Mouse (Mus musculus) limb, embryonic 13.5 days (tissue): ENCODE results near the gene 1700029P11Rik. TPM values are rescaled to one million over a fixed set of nuclear protein-coding genes. Genes with fewer than 3 reads are reported as not detected.
A peak's percentile ranks its signal among the peaks of the same experiment; 100 is the strongest.
"Not testable (repeated sequence)": the region's sequence is repeated elsewhere in the genome, so short reads cannot be mapped to it uniquely, and the experiment has no call there.

Source experiments
- ATAC-seq: fragments of 200-750 bp; cut with Nextera tagmentation; 2 replicates; pipeline ENCODE4 v1.8.0; 2017; ENCODE audit warnings: low read depth, moderate number of reproducible peaks, moderate TSS enrichment; ENCODE audit not compliant: low FRiP score
- H3K27ac ChIP-seq: fragments of 300-500 bp; sonication (generic); 2 replicates; pipeline ENCODE4 v1.5.1; 2015; ENCODE audit warnings: inconsistent platforms, mild to moderate bottlenecking, moderate library complexity
- H3K27me3 ChIP-seq: fragments of 300-500 bp; sonication (generic); 2 replicates; pipeline ENCODE4 v1.6.1; 2015; ENCODE audit warnings: mild to moderate bottlenecking, inconsistent platforms
- H3K36me3 ChIP-seq: fragments of 300-500 bp; sonication (generic); 2 replicates; pipeline ENCODE4 v1.6.1; 2015; ENCODE audit warnings: inconsistent platforms, mild to moderate bottlenecking, moderate library complexity
- H3K4me1 ChIP-seq: fragments of 300-500 bp; sonication (generic); 2 replicates; pipeline ENCODE4 v1.6.1; 2015; ENCODE audit warnings: inconsistent platforms
- H3K4me2 ChIP-seq: fragments of 300-500 bp; sonication (generic); replicated peaks from 2 replicates; pipeline ENCODE4 v1.6.1; 2015; ENCODE audit warnings: inconsistent platforms, mild to moderate bottlenecking, moderate library complexity
- H3K4me3 ChIP-seq: fragments of 300-500 bp; sonication (generic); 2 replicates; pipeline ENCODE4 v1.5.1; 2015; ENCODE audit warnings: moderate library complexity, mild to moderate bottlenecking, inconsistent platforms
- H3K9ac ChIP-seq: fragments of 300-500 bp; sonication (generic); 2 replicates; pipeline ENCODE4 v1.6.1; 2015; ENCODE audit warnings: mild to moderate bottlenecking, inconsistent platforms
- H3K9me3 ChIP-seq: fragments of 300-500 bp; sonication (generic); 2 replicates; pipeline ENCODE4 v1.6.1; 2016; ENCODE audit warnings: inconsistent platforms
- whole genome bisulfite sequencing: fragments of 180-500 bp; shearing (Covaris S2); methylation state at CpG from one replicate; pipeline ENCODE4 v1.1.7; 2015; 5-methylcytosine and 5-hydroxymethylcytosine counted together
- polyA plus RNA-seq: library from polyadenylated mRNA; unstranded; fragments of >200 nt; fragmentation: Nextera tagmentation; extraction: Ambion mirVana; gene quantifications from 2 replicates; pipeline ENCODE4 v1.2.1, GENCODE M21; 2015

1700029P11Rik gene
- polyA plus RNA-seq, 1 experiment from 2014 or later, result not detected

GRCm38 (mm10) chr15:81960171-81961077 lies 19.9 kb upstream of the 1700029P11Rik start, which contains the start of gene Pmm1:
Gene Pmm1 (minus strand): TSS chr15:81960930.
- ATAC-seq, result peak; percentile 95
- no peaks in the 10 kb centered on the region for H3K27me3 ChIP-seq
- H3K9ac ChIP-seq, result peak within 1 kb of the TSS; percentile 81
- peak within 1 kb of the TSS; percentile 100 for H3K4me2 ChIP-seq
- peak within 1 kb of the TSS; percentile 71 for H3K4me3 ChIP-seq
- H3K36me3 ChIP-seq, result peaks cover 3% of the 10 kb centered on the region; the same call in 1 of the 2 replicates
- H3K27ac ChIP-seq, result peak within 1 kb of the TSS; percentile 67
- 0 out of 2 replicates have a peak, but pooled peaks cover 5% of the 10 kb centered on the region for H3K4me1 ChIP-seq
- WGBS, result under 1% methylated on average over 72 of the region's 77 CpGs
- H3K9me3 ChIP-seq, result no peaks in the 10 kb centered on the region

- peak; percentile 61; the same call in 1 of the 2 replicates for ATAC-seq
- 2% methylated on average over 8 of the region's 8 CpGs for WGBS
- peak overlapping the region; percentile 71 for H3K4me3 ChIP-seq
- no peak overlapping the region for H3K27ac ChIP-seq
- H3K9me3 ChIP-seq, result no peaks in the 10 kb centered on the region
- 0 out of 2 replicates have a peak, but pooled peaks cover 5% of the 10 kb centered on the region for H3K4me1 ChIP-seq
- H3K9ac ChIP-seq, result no peak overlapping the region
- H3K36me3 ChIP-seq, result no peaks in the 10 kb centered on the region
- H3K27me3 ChIP-seq, result no peaks in the 10 kb centered on the region
- H3K4me2 ChIP-seq, result peak overlapping the region; percentile 100
Measured at GRCm38 (mm10) chr15:81961078-81961451, 19.3 kb upstream of the 1700029P11Rik start.

DNA sequence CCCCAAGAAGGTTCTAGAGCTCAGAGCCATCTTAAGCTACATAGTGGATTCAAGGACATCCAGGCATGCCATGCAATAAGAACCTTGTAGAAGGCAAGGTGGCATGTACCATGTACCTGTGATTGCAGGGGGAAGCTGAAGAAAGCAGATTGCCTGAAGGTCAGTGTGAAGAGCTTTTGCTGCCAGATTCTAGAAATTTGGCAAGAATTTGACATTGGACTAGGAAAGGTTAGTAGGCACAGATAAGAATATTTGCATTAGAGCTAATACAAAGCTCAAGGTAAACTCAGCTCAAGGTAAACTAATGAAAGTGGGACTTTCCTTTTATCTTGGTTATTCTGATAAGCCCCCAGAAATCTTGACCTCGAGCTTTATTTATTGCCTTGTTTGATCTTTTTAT lies 16.1 kb upstream of the 1700029P11Rik start:
- Histone ChIP-seq H3K27me3 (no peaks in the 10 kb centered on the region), H3K9me3 (no peaks in the 10 kb centered on the region), H3K27ac (no peak overlapping the region), H3K36me3 (no peaks in the 10 kb centered on the region), H3K4me1 (0 out of 2 replicates have a peak, but pooled peaks cover 5% of the 10 kb centered on the region), H3K4me2 (no peak overlapping the region), H3K4me3 (no peak overlapping the region), H3K9ac (no peak overlapping the region)
- 30% methylated on average over 1 of the region's 1 CpGs for WGBS
- ATAC-seq, result no peak

- Histone ChIP-seq H3K4me3 (no peak overlapping the region), H3K9me3 (no peaks in the 10 kb centered on the region), H3K9ac (no peak overlapping the region), H3K27me3 (no peaks in the 10 kb centered on the region), H3K27ac (no peak overlapping the region), H3K4me1 (no peaks in the 10 kb centered on the region), H3K4me2 (no peak overlapping the region), H3K36me3 (no peaks in the 10 kb centered on the region)
- WGBS, result 69% methylated on average over 4 of the region's 4 CpGs
- no peak for ATAC-seq
Measured at GRCm38 (mm10) chr15:81964980-81965545, 15.3 kb upstream of the 1700029P11Rik start.

DNA sequence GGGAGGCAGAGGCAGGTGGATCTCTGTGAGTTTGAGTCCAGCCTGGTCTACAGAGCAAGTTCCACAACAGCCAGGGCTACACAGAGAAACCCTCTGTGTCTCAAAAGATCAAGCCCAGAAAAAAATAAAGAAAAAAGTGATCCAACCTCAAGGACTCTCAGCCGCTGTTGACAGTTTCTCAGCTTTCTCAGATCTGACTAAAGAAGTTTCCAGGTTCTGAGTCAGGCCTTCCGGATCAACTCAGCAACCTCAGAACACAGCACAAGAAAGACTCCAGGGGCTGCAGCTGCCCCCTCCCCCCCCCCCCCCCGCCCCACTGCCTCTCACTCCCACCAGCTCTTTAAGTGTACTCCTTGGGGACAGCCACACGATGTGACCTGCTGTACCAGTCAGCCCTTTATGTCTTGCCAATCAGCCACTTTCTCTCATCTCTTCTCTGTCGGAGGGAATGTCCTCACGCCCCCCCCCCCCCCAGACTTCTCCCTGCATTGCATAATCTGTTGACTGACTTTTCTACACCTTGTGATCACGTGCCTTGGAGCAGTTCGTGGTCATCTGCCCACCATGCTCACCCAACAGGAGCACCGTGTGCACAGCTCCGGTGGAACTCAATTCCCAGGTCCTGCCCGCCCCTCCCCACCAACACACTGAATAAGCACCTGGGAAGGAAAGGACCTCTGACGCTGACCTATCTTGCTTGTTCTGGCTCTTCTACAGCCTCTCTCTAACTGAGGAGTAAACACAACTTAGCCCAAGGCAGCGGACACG lies 14.1 kb upstream of the 1700029P11Rik start:
- no peak overlapping the region for H3K9ac ChIP-seq
- 73% methylated on average over 11 of the region's 14 CpGs for WGBS

DNA sequence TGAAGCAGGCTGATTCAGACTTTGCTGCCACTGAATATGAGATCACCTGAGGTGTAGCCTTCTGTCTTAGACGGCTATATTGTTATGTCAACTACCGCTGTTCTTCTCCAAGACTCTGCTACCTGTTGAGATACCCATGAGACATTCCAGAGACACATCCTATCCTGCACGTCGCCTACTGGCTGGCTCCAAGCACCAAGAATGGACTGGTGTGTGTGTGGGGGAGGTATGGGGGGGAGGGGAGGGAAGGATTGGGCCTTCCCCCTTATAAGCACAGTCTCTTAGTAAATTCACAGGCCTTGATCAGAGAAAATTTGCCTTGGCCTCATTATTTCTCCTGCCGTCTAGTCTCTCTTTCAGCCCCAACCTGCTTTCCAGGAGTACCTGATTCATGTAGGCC lies 12.5 kb upstream of the 1700029P11Rik start:
- WGBS, result 88% methylated on average over 5 of the region's 5 CpGs

More for the DNA sequence above, 14.1 kb upstream of the 1700029P11Rik start:
- no peaks in the 10 kb centered on the region for H3K4me1 ChIP-seq
- no peaks in the 10 kb centered on the region for H3K27me3 ChIP-seq
- no peak overlapping the region for H3K4me3 ChIP-seq
- no peak for ATAC-seq
- no peaks in the 10 kb centered on the region for H3K9me3 ChIP-seq
- H3K4me2 ChIP-seq, result no peak overlapping the region
- no peaks in the 10 kb centered on the region for H3K36me3 ChIP-seq
- H3K27ac ChIP-seq, result no peak overlapping the region

GRCm38 (mm10) chr15:81968447-81968846 lies 11.9 kb upstream of the 1700029P11Rik start:
- peaks cover 9% of the 10 kb centered on the region for H3K9me3 ChIP-seq
- H3K4me3 ChIP-seq, result no peak overlapping the region
- ATAC-seq, result no peak
- H3K9ac ChIP-seq, result no peak overlapping the region
- 58% methylated on average over 2 of the region's 2 CpGs for WGBS
- H3K27ac ChIP-seq, result no peak overlapping the region
- no peak overlapping the region for H3K4me2 ChIP-seq
- no peaks in the 10 kb centered on the region for H3K36me3 ChIP-seq
- no peaks in the 10 kb centered on the region for H3K4me1 ChIP-seq
- no peaks in the 10 kb centered on the region for H3K27me3 ChIP-seq

More for the DNA sequence above, 12.5 kb upstream of the 1700029P11Rik start:
- H3K27me3 ChIP-seq, result no peaks in the 10 kb centered on the region
- H3K9me3 ChIP-seq, result peaks cover 5% of the 10 kb centered on the region; the same call in 1 of the 2 replicates
- H3K27ac ChIP-seq, result no peak overlapping the region
- no peaks in the 10 kb centered on the region for H3K36me3 ChIP-seq
- H3K4me3 ChIP-seq, result no peak overlapping the region
- ATAC-seq, result no peak
- H3K4me1 ChIP-seq, result no peaks in the 10 kb centered on the region
- no peak overlapping the region for H3K9ac ChIP-seq
- no peak overlapping the region for H3K4me2 ChIP-seq

- no peak overlapping the region for H3K27ac ChIP-seq
- H3K27me3 ChIP-seq, result no peaks in the 10 kb centered on the region
- peaks cover 9% of the 10 kb centered on the region for H3K9me3 ChIP-seq
- 50% methylated on average over 7 of the region's 7 CpGs for WGBS
- no peak overlapping the region for H3K4me2 ChIP-seq
- H3K4me3 ChIP-seq, result no peak overlapping the region
- 0 out of 2 replicates have a peak, but pooled peaks have one; percentile 19 for ATAC-seq
- no peak overlapping the region for H3K9ac ChIP-seq
- no peaks in the 10 kb centered on the region for H3K4me1 ChIP-seq
- H3K36me3 ChIP-seq, result no peaks in the 10 kb centered on the region
Measured at GRCm38 (mm10) chr15:81969173-81969572, 11.2 kb upstream of the 1700029P11Rik start.

DNA sequence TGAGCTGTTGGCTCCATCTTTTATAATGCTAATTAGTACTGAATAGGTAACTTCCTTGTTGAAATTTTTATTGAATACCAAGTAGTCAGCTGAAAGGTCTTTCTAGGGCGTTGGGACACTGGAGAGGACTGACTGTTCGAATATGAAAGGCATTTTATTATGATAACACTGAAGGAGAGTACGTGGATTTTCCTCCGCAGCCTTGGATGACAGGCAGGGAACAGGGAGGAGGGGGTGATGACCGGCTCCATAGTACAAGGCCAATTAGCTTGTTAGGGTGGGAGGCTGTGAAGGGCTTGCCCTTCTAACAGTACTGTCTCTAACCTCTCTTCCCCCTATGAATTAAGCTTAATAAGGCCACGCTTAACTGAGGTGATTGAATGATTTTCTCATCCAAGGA lies 10.7 kb upstream of the 1700029P11Rik start:
- not testable (repeated sequence) for H3K36me3 ChIP-seq, H3K9me3 ChIP-seq, H3K27me3 ChIP-seq, H3K4me1 ChIP-seq, H3K27ac ChIP-seq, H3K4me2 ChIP-seq, ATAC-seq, H3K4me3 ChIP-seq, H3K9ac ChIP-seq
- 76% methylated on average over 6 of the region's 6 CpGs for WGBS

DNA sequence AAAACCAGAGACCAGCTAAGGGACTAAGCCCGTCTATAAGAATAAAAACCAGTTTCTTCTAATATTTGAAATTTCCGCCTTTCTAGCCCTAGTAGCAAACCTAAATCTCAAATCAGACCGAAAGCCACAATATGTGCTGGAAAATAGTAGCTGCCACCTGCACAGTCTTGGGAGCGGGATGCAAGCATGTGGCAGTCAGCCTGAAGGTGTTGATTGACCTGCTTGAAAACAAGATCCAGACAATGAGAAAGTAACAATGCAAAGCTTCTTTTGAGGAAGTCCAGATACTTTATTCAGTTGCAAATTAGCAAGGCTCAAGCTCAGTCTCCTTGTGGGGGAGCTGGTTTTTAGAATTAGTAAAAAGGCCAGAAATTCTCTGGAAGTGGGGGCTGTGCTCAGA lies 9.8 kb upstream of the 1700029P11Rik start:
- H3K4me3 ChIP-seq, H3K4me2 ChIP-seq, H3K4me1 ChIP-seq, ATAC-seq, H3K27ac ChIP-seq, H3K9me3 ChIP-seq, H3K27me3 ChIP-seq, H3K36me3 ChIP-seq, H3K9ac ChIP-seq: not testable (repeated sequence)
- 90% methylated on average over 4 of the region's 4 CpGs for WGBS

GRCm38 (mm10) chr15:81975156-81975555 lies 5.2 kb upstream of the 1700029P11Rik start:
- H3K4me1 ChIP-seq, ATAC-seq, H3K9me3 ChIP-seq, H3K36me3 ChIP-seq, H3K27ac ChIP-seq, H3K4me2 ChIP-seq, H3K27me3 ChIP-seq, H3K4me3 ChIP-seq, H3K9ac ChIP-seq: not testable (repeated sequence)
- 88% methylated on average over 8 of the region's 8 CpGs for WGBS

GRCm38 (mm10) chr15:81982173-81982572 lies 1.8 kb downstream of the 1700029P11Rik start:
- WGBS, result 56% methylated on average over 1 of the region's 1 CpGs
- Histone ChIP-seq H3K27ac (no peak overlapping the region), H3K27me3 (no peaks in the 10 kb centered on the region), H3K9me3 (no peaks in the 10 kb centered on the region), H3K9ac (no peak overlapping the region), H3K4me2 (no peak overlapping the region), H3K36me3 (no peaks in the 10 kb centered on the region), H3K4me3 (no peak overlapping the region), H3K4me1 (no peaks in the 10 kb centered on the region)
- ATAC-seq, result no peak
